Mouse (Mus musculus) CD4-positive, CD25-positive, alpha-beta regulatory T cell, adult 4 months (primary cell): Measurements from ENCODE around the gene Olfr1295. TPM values are rescaled to one million over a fixed set of nuclear protein-coding genes. Genes with fewer than 3 reads are reported as not detected.

Experiments
- ATAC-seq: one replicate; pipeline ENCODE4 v1.8.0; 2017
- polyA plus RNA-seq, 2 experiments: library from polyadenylated mRNA; unstranded; fragments of 100-300 nt; shearing (Covaris generic); gene quantifications; one replicate each; pipeline ENCODE4 v1.2.1; 2017

Olfr1295 gene
- not detected for polyA plus RNA-seq

DNA sequence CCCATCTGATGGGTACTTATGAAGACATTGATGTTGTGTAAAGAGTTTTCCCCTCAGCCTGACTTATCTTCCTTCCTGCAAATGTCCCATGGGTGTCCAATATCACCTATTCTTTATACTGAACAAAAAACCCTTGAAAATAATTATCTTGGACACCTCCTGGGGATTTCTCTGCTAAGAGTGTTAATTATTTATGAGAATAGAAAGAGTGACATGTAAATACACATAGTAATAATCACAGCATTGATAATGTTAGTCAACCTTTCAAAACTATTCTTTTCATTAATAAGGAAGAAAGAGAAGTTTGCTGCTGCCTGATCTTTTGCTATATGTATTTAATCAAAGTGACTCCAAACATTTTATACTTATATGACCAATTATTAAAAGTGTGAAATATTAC lies at the start of gene Olfr1295:
Gene Olfr1295, minus strand, starts transcription at position 101 of the 400 bp plus-strand sequence.
- ATAC-seq = no peak

DNA sequence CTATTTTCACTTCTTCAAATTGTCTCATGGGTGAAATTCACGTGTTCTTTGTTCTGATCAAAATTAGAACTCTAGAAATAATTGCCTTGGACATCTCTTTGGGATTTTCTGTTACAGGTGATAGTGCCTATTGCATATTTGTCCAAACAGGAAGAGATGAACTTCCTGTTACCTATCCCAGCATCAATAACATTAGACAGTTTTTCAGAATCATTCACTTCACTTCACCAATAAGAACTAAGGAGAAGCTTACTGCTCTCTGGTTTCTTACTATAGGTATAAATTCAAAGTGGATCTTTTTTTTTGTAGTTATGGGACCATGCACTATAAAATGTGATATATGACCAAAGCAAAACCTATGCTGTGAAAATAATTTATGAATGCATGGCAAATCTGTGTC lies 29.3 kb downstream of the Olfr1295 start, which contains the start of gene Olfr1294:
Gene Olfr1294, minus strand, starts transcription at position 101 of the 400 bp plus-strand sequence.
- no peak for ATAC-seq

DNA sequence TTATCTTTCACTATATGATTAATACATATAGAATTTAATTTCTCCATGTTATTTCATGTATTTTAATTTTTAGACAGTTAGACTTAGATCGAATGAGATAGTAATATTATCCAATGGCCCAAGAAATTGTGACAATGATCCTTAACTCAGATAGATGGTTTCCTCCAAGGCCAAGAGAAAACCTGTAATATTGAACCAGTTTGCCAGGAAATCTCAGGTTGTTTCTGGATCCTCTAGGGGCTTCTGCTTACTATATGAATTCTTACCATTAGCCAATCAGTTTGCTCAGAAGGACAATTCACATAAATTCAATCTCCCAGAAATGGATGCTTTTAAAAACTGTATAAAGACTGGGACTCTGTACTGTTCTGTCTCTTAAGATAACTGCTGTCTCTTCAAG lies 44.6 kb downstream of the Olfr1295 start, which contains the start of gene Olfr1293-ps:
Gene Olfr1293-ps, plus strand, starts transcription at position 301 of the 400 bp plus-strand sequence.
- ATAC-seq = no peak

DNA sequence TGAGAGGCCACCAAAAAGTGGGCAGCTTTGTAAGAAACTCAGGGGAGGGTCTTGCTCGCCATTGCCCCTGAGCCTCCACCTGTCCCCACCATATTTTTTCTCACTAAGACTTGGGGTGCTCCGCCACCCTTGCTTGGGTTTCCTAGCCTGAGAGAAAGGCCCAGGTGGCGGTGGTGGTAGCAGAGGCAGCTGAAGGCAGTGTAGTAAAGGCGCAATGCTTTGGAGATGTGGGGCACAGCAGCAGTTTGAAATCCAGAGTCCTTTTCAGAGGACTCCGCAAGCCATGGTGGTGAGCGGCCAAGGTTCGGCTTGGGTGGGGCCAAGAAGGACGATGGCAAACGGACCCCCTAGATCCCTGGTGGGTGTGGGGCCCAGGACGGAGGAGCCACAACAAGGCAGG lies 52.0 kb downstream of the Olfr1295 start:
- ATAC-seq = no peak

Other genes starting within 250 kb of the Olfr1295 start
- not detected for gene Olfr1281, start 243.2 kb downstream of the Olfr1295 start, polyA plus RNA-seq
- gene Olfr1282, start 233.6 kb downstream of the Olfr1295 start, polyA plus RNA-seq = not detected
- gene Olfr1283, start 202.9 kb downstream of the Olfr1295 start, polyA plus RNA-seq = not detected
- gene Olfr1284, start 194.2 kb downstream of the Olfr1295 start, polyA plus RNA-seq = not detected
- gene Olfr1286, start 146.6 kb downstream of the Olfr1295 start, polyA plus RNA-seq = not detected
- gene Olfr1287, start 120.5 kb downstream of the Olfr1295 start, polyA plus RNA-seq = not detected
- gene Olfr1288, start 95.6 kb downstream of the Olfr1295 start, polyA plus RNA-seq = not detected
- gene Olfr1289, start 88.9 kb downstream of the Olfr1295 start, polyA plus RNA-seq = not detected
- not detected for gene Olfr1290, start 75.9 kb downstream of the Olfr1295 start, polyA plus RNA-seq
- gene Olfr1291-ps1, start 72.5 kb downstream of the Olfr1295 start, polyA plus RNA-seq = not detected
- not detected for gene Olfr1293-ps, start 44.5 kb downstream of the Olfr1295 start, polyA plus RNA-seq
- not detected for gene Olfr1294, start 29.4 kb downstream of the Olfr1295 start, polyA plus RNA-seq
- gene Olfr1297, start 56.8 kb upstream of the Olfr1295 start, polyA plus RNA-seq = not detected
- gene Olfr1298, start 79.5 kb upstream of the Olfr1295 start, polyA plus RNA-seq = not detected
- not detected for gene Olfr1299, start 91.7 kb upstream of the Olfr1295 start, polyA plus RNA-seq
- not detected for gene Olfr1301, start 181.3 kb upstream of the Olfr1295 start, polyA plus RNA-seq
- not detected for gene Olfr1302, start 207.7 kb upstream of the Olfr1295 start, polyA plus RNA-seq